Mouse (Mus musculus): ENCODE results near the gene Zbtb9. TPM values are rescaled to one million over a fixed set of nuclear protein-coding genes. Genes with fewer than 3 reads are reported as not detected.
"Not testable (repeated sequence)": the region's sequence is repeated elsewhere in the genome, so short reads cannot be mapped to it uniquely, and the experiment has no call there.

Gene Zbtb9
- 10.9 and 13.4 TPM in 2 replicates for total RNA-seq (2012; rRNA removed)
- polyA plus RNA-seq (2012; ENCODE audit: insufficient read depth in 1 of 2, insufficient read length in 2 of 2, low read depth in 1 of 2, low replicate concordance in 2 of 2, missing spikeins in 1 of 2) = 10 to 100 TPM in 1 of 2 experiments, not detected in 1; 10.7 TPM

GRCm38 (mm10) chr17:26972703-26973574, at the start of gene Zbtb9:
Gene Zbtb9 (plus strand): TSS chr17:26973167.
- peak within 1 kb of the TSS; percentile 82 to 95 for H3K4me3 ChIP-seq (ENCODE audit: control insufficient read depth in 1 of 2, insufficient read depth in 1 of 2, low read depth in 2 of 2, low read length in 2 of 2)
- no peaks in the 10 kb centered on the region for H3K9me3 ChIP-seq (replicated peaks; ENCODE audit: insufficient read depth, low read length)
- H3K36me3 ChIP-seq (ENCODE audit: control insufficient read depth in 1 of 2, insufficient read depth in 2 of 2, low read length in 2 of 2) = peaks cover 3 to 26% of the 10 kb centered on the region in 2 experiments; a peak in 3 of 4 replicates
- H3K4me1 ChIP-seq (ENCODE audit: control insufficient read depth in 1 of 2, insufficient read depth in 2 of 2, low read length in 2 of 2) = peaks cover 0 to 22% of the 10 kb centered on the region in 2 experiments; a peak in 3 of 4 replicates
- peak; percentile 97 for DNase-seq (ENCODE audit: low read depth, low spot score)
- peak within 1 kb of the TSS; percentile 62 for H3K27ac ChIP-seq (ENCODE audit: control insufficient read depth, low read depth, low read length)
- H3K9ac ChIP-seq (ENCODE audit: control insufficient read depth, low read depth, low read length, poor library complexity, severe bottlenecking) = peak within 1 kb of the TSS; percentile 86
- peaks cover 37% of the 10 kb centered on the region for H3K79me2 ChIP-seq (ENCODE audit: control insufficient read depth, insufficient read depth, low read length, poor library complexity)
- H3K27me3 ChIP-seq (ENCODE audit: control insufficient read depth in 1 of 2, insufficient read depth in 2 of 2, low read length in 2 of 2) = no peaks in the 10 kb centered on the region
- TF ChIP-seq CHD2 (IDR thresholded peaks at IDR 0.05; ENCODE audit: low read length) (no peak), MAX (IDR thresholded peaks at IDR 0.05; ENCODE audit: low read length) (peak; percentile 38; the same call in 1 of the 2 replicates), POLR2AphosphoS2 (IDR thresholded peaks at IDR 0.05; ENCODE audit: low read length) (peak; percentile 98), MEF2A (IDR thresholded peaks at IDR 0.05; ENCODE audit: extremely low read depth, insufficient replicate concordance, low read depth, low read length, poor library complexity, severe bottlenecking) (no peak), POLR2AphosphoS5 (IDR thresholded peaks at IDR 0.05; ENCODE audit: borderline replicate concordance, low read depth, low read length) (0 out of 2 replicates have a peak, but pooled peaks have one; percentile 85), NELFE (IDR thresholded peaks at IDR 0.05; ENCODE audit: low read depth, low read length) (peak; percentile 98), USF2 (IDR thresholded peaks at IDR 0.05; ENCODE audit: borderline replicate concordance in 1 of 2, insufficient read depth in 1 of 2, low read depth in 1 of 2, low read length in 2 of 2) (no peak), CTCF (IDR thresholded peaks at IDR 0.05 in 2 of 3, conservative IDR thresholded peaks at IDR 0.05 in 1 of 3; ENCODE audit: control insufficient read depth in 1 of 3, insufficient read depth in 1 of 3, low read depth in 2 of 3, low read length in 3 of 3, poor library complexity in 1 of 3, severe bottlenecking in 1 of 3) (no peak), ZKSCAN1 (IDR thresholded peaks at IDR 0.05; ENCODE audit: low read depth, low read length) (0 out of 2 replicates have a peak, but pooled peaks have one; percentile 6), POLR2A (IDR thresholded peaks at IDR 0.05; ENCODE audit: control insufficient read depth in 1 of 2, insufficient read depth in 1 of 2, low read depth in 1 of 2, low read length in 2 of 2, poor library complexity in 1 of 2) (peak; percentile 95 to 100), TCF12 (IDR thresholded peaks at IDR 0.05; ENCODE audit: low read depth, low read length) (peak; percentile 54), ELF1 (IDR thresholded peaks at IDR 0.05; ENCODE audit: low read depth, low read length) (peak; percentile 88), SIN3A (IDR thresholded peaks at IDR 0.05; ENCODE audit: low read length) (peak; percentile 84), NRF1 (IDR thresholded peaks at IDR 0.05; ENCODE audit: insufficient read depth, low read depth, low read length, poor library complexity, severe bottlenecking) (no peak), MYC (IDR thresholded peaks at IDR 0.05; ENCODE audit: low read depth, low read length) (peak; percentile 63; the same call in 1 of the 2 replicates), USF1 (IDR thresholded peaks at IDR 0.05; ENCODE audit: low read depth, low read length) (peak; percentile 51; the same call in 1 of the 2 replicates), MXI1 (IDR thresholded peaks at IDR 0.05; ENCODE audit: low read depth, low read length) (peak; percentile 91), TBP (IDR thresholded peaks at IDR 0.05; ENCODE audit: low read depth, low read length) (peak; percentile 85), MAFK (IDR thresholded peaks at IDR 0.05; ENCODE audit: borderline replicate concordance, low read depth, low read length) (no peak), HCFC1 (IDR thresholded peaks at IDR 0.05; ENCODE audit: low read depth, low read length) (peak; percentile 83), ZMIZ1 (IDR thresholded peaks at IDR 0.05; ENCODE audit: low read depth, low read length) (peak; percentile 96), BHLHE40 (IDR thresholded peaks at IDR 0.05; ENCODE audit: borderline replicate concordance, low read depth, low read length) (peak; percentile 44; the same call in 1 of the 2 replicates), GABPA (IDR thresholded peaks at IDR 0.05; ENCODE audit: low read depth, low read length) (no peak), E2F4 (IDR thresholded peaks at IDR 0.05; ENCODE audit: borderline replicate concordance, low read depth, low read length) (no peak), CHD1 (IDR thresholded peaks at IDR 0.05; ENCODE audit: low read depth, low read length) (no peak), MYB (IDR thresholded peaks at IDR 0.05; ENCODE audit: low read depth, low read length) (0 out of 2 replicates have a peak, but pooled peaks have one; percentile 47)

GRCm38 (mm10) chr17:26925414-26925813, 47.6 kb upstream of the Zbtb9 start:
- DNase-seq (ENCODE audit: low read depth, low spot score); H3K4me1 ChIP-seq (ENCODE audit: control insufficient read depth in 1 of 2, insufficient read depth in 2 of 2, low read length in 2 of 2); H3K4me3 ChIP-seq (ENCODE audit: control insufficient read depth in 1 of 2, insufficient read depth in 1 of 2, low read depth in 2 of 2, low read length in 2 of 2); H3K9ac ChIP-seq (ENCODE audit: control insufficient read depth, low read depth, low read length, poor library complexity, severe bottlenecking); H3K27ac ChIP-seq (ENCODE audit: control insufficient read depth, low read depth, low read length); H3K27me3 ChIP-seq (ENCODE audit: control insufficient read depth in 1 of 2, insufficient read depth in 2 of 2, low read length in 2 of 2); H3K79me2 ChIP-seq (ENCODE audit: control insufficient read depth, insufficient read depth, low read length, poor library complexity); H3K9me3 ChIP-seq (replicated peaks; ENCODE audit: insufficient read depth, low read length): not testable (repeated sequence)
- peaks cover 0 to 14% of the 10 kb centered on the region in 2 experiments; a peak in 2 of 4 replicates for H3K36me3 ChIP-seq (ENCODE audit: control insufficient read depth in 1 of 2, insufficient read depth in 2 of 2, low read length in 2 of 2)
